Mouse (Mus musculus) G1E (cell line): ENCODE measurements around the gene Aqp12. TPM values are rescaled to one million over a fixed set of nuclear protein-coding genes. Genes with fewer than 3 reads are reported as not detected.
"Not testable (repeated sequence)": the region's sequence is repeated elsewhere in the genome, so short reads cannot be mapped to it uniquely, and the experiment has no call there.

ENCODE experiments used
- ATAC-seq: 2 replicates; pipeline ENCODE4 v1.8.0; 2016; ENCODE audit warnings: mild to moderate bottlenecking; ENCODE audit not compliant: insufficient number of reproducible peaks, poor library complexity, low FRiP score, severe bottlenecking; ENCODE audit errors: extremely low read depth
- DNase-seq: peaks from one replicate; pipeline ENCODE4 v3.0.0; 2012; ENCODE audit warnings: low spot score
- H3K27me3 ChIP-seq: 2 replicates; pipeline ENCODE4 v1.6.1; 2012; ENCODE audit warnings: mild to moderate bottlenecking, low read length, inconsistent platforms; ENCODE audit not compliant: insufficient read depth
- H3K36me3 ChIP-seq: replicated peaks from 2 replicates; pipeline ENCODE3; 2012; ENCODE audit warnings: mild to moderate bottlenecking, inconsistent platforms
- H3K4me1 ChIP-seq: 2 replicates; pipeline ENCODE4 v1.6.1; 2012; ENCODE audit warnings: low read depth, low read length, inconsistent platforms, mixed read lengths; ENCODE audit not compliant: insufficient read depth
- H3K4me3 ChIP-seq: 2 replicates; pipeline ENCODE4 v1.5.1; 2012; ENCODE audit warnings: low read depth, mild to moderate bottlenecking, inconsistent platforms, low read length, moderate library complexity, mixed read lengths
- H3K9me3 ChIP-seq: replicated peaks from 2 replicates; pipeline ENCODE4 v1.6.1; 2012; ENCODE audit warnings: inconsistent platforms
- CTCF ChIP-seq: IDR thresholded peaks from 2 replicates; pipeline ENCODE4 v1.5.1; 2012; ENCODE audit warnings: low read depth, low read length, inconsistent platforms, mixed read lengths
- GATA1 ChIP-seq: IDR thresholded peaks from 2 replicates; pipeline ENCODE4 v1.6.1; 2012; ENCODE audit warnings: borderline replicate concordance, low read length, inconsistent platforms, mixed read lengths
- GATA2 ChIP-seq: IDR thresholded peaks from 2 replicates; pipeline ENCODE4 v1.6.1; 2012; ENCODE audit warnings: low read depth, low read length, inconsistent platforms, borderline replicate concordance
- POLR2AphosphoS5 ChIP-seq: IDR thresholded peaks from 2 replicates; pipeline ENCODE4 v1.6.1; 2012; ENCODE audit warnings: low read depth, low read length, inconsistent platforms; ENCODE audit not compliant: insufficient replicate concordance
- TAL1 ChIP-seq: conservative IDR thresholded peaks from 2 replicates; pipeline ENCODE4 v1.6.1; 2012; ENCODE audit warnings: low read depth, low read length, inconsistent platforms, mixed read lengths
- polyA plus RNA-seq: library from polyadenylated mRNA; stranded (reverse); fragments of >175 nt; gene quantifications from 2 replicates; pipeline ENCODE4 v1.2.3, GENCODE M21; 2012
- total RNA-seq, 2 experiments: library from RNA; stranded (forward) in 1 of 2; stranded (reverse) in 1 of 2; fragments of 200-1000 nt in 1 of 2; fragments of >200 nt in 1 of 2; fragmentation: Nextera tagmentation in 1 of 2; gene quantifications; 2 replicates each; pipeline ENCODE4 v1.2.3; 2014 to 2017

The Aqp12 gene
- not detected in 2 replicates for total RNA-seq (2014; fragmentation: Nextera tagmentation)
- total RNA-seq (2017), result not detected in 2 replicates
- not detected in 2 replicates for polyA plus RNA-seq

GRCm38 (mm10) chr1:93006061-93006460, at the start of gene Aqp12:
TSS of gene Aqp12 (plus strand) at chr1:93006334.
- no peaks in the 10 kb centered on the region for H3K36me3 ChIP-seq
- H3K9me3 ChIP-seq, result no peaks in the 10 kb centered on the region
- H3K4me3 ChIP-seq, result no peak within 1 kb of the TSS
- DNase-seq (no peak), ATAC-seq (no peak)
- H3K4me1 ChIP-seq, result no peaks in the 10 kb centered on the region
- no peak for TF ChIP-seq GATA1
- peaks cover 7% of the 10 kb centered on the region; the same call in 1 of the 2 replicates for H3K27me3 ChIP-seq

GRCm38 (mm10) chr1:92956571-92957335, 49.4 kb upstream of the Aqp12 start:
- DNase-seq, H3K4me1 ChIP-seq, H3K9me3 ChIP-seq, H3K4me3 ChIP-seq, H3K27me3 ChIP-seq, H3K36me3 ChIP-seq: not testable (repeated sequence)
- 0 out of 2 replicates have a peak, but pooled peaks have one; percentile 28 for ATAC-seq
- TF ChIP-seq CTCF, result peak; percentile 55

GRCm38 (mm10) chr1:92958999-92959398, 47.1 kb upstream of the Aqp12 start:
- H3K36me3 ChIP-seq, result no peaks in the 10 kb centered on the region

GRCm38 (mm10) chr1:92970791-92971190, 35.3 kb upstream of the Aqp12 start:
- not testable (repeated sequence) for H3K4me1 ChIP-seq, H3K27me3 ChIP-seq, DNase-seq, H3K9me3 ChIP-seq, H3K36me3 ChIP-seq, H3K4me3 ChIP-seq, ATAC-seq

More at GRCm38 (mm10) chr1:92958999-92959398, 47.1 kb upstream of the Aqp12 start:
- Histone ChIP-seq H3K27me3 (peaks cover 8% of the 10 kb centered on the region), H3K9me3 (no peaks in the 10 kb centered on the region), H3K4me1 (peaks cover 9% of the 10 kb centered on the region), H3K4me3 (no peak overlapping the region)
- no peak for ATAC-seq
- no peak for DNase-seq
- TF ChIP-seq POLR2AphosphoS5 (no peak), CTCF (no peak), GATA2 (no peak), TAL1 (no peak), GATA1 (no peak)

GRCm38 (mm10) chr1:92971879-92972795, 34.0 kb upstream of the Aqp12 start:
- TF ChIP-seq GATA2 (no peak), GATA1 (no peak), TAL1 (no peak), POLR2AphosphoS5 (no peak), CTCF (no peak)
- 0 out of 2 replicates have a peak, but pooled peaks have one; percentile 15 for ATAC-seq
- Histone ChIP-seq H3K4me3 (no peak overlapping the region), H3K4me1 (no peaks in the 10 kb centered on the region), H3K9me3 (no peaks in the 10 kb centered on the region), H3K36me3 (no peaks in the 10 kb centered on the region), H3K27me3 (peaks cover 10% of the 10 kb centered on the region)
- no peak for DNase-seq

GRCm38 (mm10) chr1:92972854-92973253, 33.3 kb upstream of the Aqp12 start:
- Histone ChIP-seq H3K9me3 (no peaks in the 10 kb centered on the region), H3K4me3 (no peak overlapping the region), H3K4me1 (no peaks in the 10 kb centered on the region), H3K36me3 (no peaks in the 10 kb centered on the region), H3K27me3 (peaks cover 16% of the 10 kb centered on the region)
- DNase-seq, result no peak
- ATAC-seq, result no peak
- no peak for TF ChIP-seq GATA2
- TF ChIP-seq TAL1, result no peak
- TF ChIP-seq GATA1, result no peak
- no peak for TF ChIP-seq POLR2AphosphoS5
- TF ChIP-seq CTCF, result no peak
